Mouse (Mus musculus) forelimb bud, embryonic 11.5 days (tissue): ENCODE measurements around the gene Snurf.

Experiments used
- DNase-seq: peaks from one replicate; pipeline ENCODE4 v3.0.0-alpha.2; 2012; ENCODE audit warnings: low read depth, low spot score

The Snurf gene

GRCm38 (mm10) chr7:60004606-60005330 is at the start of gene Snurf, which contains the start of gene Gm38393:
Gene Snurf (minus strand): TSS chr7:60005049.
Gene Gm38393 (minus strand): TSS chr7:60005064.
- DNase-seq, result peak; percentile 60

GRCm38 (mm10) chr7:60047481-60048201 is 42.8 kb upstream of the Snurf start:
- DNase-seq, result no peak

DNA sequence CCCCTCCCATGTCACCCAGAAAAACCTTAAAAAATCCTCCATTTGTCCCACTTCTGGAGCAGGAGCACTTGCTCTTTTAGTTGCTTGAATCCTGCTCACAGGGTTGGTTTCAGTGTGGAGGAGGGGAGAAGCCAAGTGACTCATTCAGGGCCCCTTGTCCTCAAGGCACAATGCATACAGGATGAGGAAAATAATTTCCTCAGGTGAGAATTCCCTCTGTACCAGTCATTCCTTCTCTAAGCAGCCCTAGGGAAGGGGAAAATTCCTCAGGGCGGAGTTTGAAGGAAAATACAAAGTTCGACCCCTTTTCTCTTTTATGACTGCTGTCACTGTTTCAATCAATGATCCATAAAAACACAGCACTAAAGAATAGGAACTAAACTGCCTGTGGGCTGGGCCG is 8.3 kb upstream of the Snurf start:
- DNase-seq, result no peak

DNA sequence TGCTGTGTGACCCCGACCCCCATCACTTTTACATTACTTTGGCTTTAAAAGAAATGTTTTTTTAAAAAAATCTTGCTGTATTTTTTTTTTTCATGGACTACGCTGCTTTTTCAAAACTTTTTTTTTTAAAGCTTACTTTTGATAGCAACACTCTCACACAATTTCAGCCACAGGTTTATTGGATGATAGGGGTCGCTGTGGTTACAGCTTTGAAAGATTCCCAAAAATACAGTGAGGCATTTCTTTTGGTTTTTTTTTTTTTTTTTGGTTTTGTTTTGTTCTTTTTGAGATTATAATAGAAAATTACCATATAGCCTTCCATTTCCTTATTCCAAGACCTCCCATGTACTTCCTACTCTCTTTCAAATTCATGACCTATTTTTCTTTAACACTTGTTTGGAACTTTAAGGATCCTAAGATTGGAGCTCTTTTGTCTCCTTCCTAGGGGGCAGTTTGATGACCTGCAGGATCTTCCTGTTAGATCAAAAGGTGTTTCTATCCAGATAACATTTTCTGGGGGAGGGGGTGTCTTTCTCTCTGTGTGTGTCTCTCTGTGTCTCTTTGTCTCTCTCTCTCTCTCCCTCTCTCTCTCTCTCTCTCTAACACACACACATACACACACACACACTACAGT is 3.0 kb upstream of the Snurf start:
- DNase-seq, result no peak

DNA sequence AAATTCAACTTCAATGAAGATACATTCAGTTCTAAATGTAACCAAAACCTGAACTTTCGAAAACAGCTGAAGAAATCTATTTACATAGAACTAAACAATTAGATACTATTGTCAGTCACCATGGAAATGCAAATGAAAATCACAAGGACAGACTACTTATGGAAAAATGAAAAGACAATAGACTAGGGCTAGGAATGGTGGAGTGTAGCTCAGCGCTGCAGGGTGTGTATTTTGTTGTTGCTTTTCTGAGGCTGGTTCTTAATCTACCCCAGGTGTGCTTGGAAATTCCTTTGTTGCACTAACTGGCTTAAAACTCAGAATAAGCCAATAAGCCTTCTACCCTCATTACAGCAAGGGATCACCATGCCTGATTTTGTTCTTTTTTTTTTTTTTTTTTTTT is 1.4 kb upstream of the Snurf start:
- no peak for DNase-seq

DNA sequence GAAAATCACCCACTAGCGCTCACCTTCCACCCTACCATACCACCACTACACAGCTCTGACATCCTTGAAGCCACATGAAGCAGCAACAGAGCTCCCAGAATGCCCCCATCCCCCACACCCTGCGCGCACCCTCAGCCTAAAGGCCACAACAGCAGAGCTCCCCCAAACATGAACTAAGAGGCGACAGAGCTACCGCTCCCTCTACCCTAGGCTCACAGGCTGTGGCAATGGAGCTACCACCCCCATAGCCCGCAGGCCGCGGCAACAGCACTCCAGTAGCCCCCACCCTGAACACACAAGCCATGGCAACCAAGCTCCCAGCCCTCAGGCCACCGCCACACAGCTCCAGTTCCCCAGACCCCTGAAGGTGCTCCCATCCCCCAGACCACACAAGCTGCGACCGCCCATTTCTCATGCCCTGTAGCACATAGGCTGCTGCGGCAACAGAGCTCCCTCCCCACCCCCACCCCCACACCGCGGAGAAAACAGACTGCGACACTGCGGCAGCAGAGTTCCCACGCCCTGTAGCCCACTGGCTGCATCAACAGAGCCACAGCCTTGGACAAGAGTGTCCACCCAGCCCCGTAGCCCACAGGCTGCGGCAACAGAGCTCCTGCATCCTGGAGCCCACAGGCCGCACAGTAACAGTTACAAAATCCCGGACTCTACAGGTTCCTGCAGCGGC is 786 bp downstream of the Snurf start:
- DNase-seq, result peak; percentile 62

- DNase-seq, result no peak
Measured at GRCm38 (mm10) chr7:60003006-60003865, 1.6 kb downstream of the Snurf start.

DNA sequence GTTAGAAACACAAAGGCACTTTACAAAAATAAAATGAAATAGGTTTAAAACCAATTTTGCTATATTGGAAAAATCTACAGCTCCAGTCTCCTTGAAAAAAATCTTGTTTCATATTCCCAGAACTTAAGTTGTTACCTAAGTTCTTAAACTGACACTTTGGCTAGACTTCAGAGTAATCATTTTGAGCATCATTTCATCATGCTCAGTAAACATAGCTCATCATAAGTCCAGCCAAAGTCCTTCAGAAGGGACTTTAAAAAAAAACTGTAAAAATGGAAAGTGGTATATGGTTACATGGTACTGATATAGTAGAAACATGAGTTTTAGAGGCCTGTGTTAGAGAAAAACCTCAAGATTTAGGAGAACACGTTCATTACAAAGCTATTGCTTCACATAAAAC is 26.2 kb downstream of the Snurf start:
- DNase-seq, result no peak
